Mouse (Mus musculus): ENCODE results near the gene Entpd1. TPM values are rescaled to one million over a fixed set of nuclear protein-coding genes. Genes with fewer than 3 reads are reported as not detected.
"Not testable (repeated sequence)": the region's sequence is repeated elsewhere in the genome, so short reads cannot be mapped to it uniquely, and the experiment has no call there.

Entpd1 gene
- polyA plus RNA-seq, 1 experiment from 2014 or later: 9.8 TPM

DNA sequence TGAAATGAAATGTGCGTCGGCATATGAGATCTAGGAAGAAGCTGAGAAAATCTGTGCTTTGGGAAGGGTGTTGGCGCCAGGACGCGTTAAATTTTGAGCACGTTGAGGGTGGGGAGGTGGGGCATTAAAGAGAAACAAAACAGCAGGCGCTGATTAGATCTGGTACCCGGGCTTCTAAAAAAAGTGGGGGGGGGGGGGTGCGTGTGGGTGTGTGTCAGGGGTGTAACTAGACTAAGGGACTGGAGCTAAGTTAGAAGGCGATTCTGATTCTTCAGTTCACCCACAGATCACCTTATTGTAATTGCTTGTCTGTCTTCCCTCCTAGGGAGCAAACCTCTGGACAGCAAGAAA, 22.7 kb upstream of the Entpd1 start:
- peak; percentile 3; the same call in 1 of the 2 replicates for ATAC-seq (ENCODE audit: low FRiP score, low read depth)
- H3K4me1 ChIP-seq: peaks cover 22% of the 10 kb centered on the region
- 0% methylated on average over 10 of the region's 10 CpGs for WGBS
- H3K27ac ChIP-seq (replicated peaks): peak overlapping the region; percentile 77
- H3K27me3 ChIP-seq: no peaks in the 10 kb centered on the region
- 0 out of 2 replicates have a peak overlapping the region, but pooled peaks have one; percentile 83 for H3K9ac ChIP-seq (replicated peaks)
- H3K4me3 ChIP-seq: peak overlapping the region; percentile 91
- peak overlapping the region; percentile 81 for H3K4me2 ChIP-seq (replicated peaks)
- H3K9me3 ChIP-seq: no peaks in the 10 kb centered on the region
- 0 out of 2 replicates have a peak, but pooled peaks cover 3% of the 10 kb centered on the region for H3K36me3 ChIP-seq

DNA sequence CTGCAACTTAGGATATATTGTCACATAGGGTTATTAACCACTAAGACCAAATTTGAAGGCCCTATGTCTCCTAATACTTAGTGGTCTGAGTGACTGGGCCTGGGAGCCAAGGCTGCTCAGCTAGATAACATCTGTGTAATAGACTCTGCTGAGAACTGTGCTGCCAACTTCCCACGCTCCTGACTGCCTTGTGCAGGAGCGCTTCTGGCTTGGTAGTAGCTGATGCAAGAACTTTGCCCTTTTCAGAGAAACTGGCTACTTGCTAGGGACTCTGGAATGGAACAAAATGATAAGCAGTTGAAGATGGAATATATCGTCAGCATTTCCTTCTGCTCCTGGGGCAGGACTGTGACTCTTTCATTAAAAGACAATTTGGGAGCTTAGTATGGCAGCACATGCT, 16.9 kb upstream of the Entpd1 start:
- no peak overlapping the region for H3K4me2 ChIP-seq (replicated peaks)
- peaks cover 13% of the 10 kb centered on the region; the same call in 1 of the 2 replicates for H3K36me3 ChIP-seq
- H3K9ac ChIP-seq (replicated peaks): no peak overlapping the region
- H3K27me3 ChIP-seq: no peaks in the 10 kb centered on the region
- 92% methylated on average over 3 of the region's 3 CpGs for WGBS
- no peaks in the 10 kb centered on the region for H3K4me1 ChIP-seq
- H3K27ac ChIP-seq (replicated peaks): no peak overlapping the region
- no peak for ATAC-seq (ENCODE audit: low FRiP score, low read depth)
- no peaks in the 10 kb centered on the region for H3K9me3 ChIP-seq
- H3K4me3 ChIP-seq: no peak overlapping the region

DNA sequence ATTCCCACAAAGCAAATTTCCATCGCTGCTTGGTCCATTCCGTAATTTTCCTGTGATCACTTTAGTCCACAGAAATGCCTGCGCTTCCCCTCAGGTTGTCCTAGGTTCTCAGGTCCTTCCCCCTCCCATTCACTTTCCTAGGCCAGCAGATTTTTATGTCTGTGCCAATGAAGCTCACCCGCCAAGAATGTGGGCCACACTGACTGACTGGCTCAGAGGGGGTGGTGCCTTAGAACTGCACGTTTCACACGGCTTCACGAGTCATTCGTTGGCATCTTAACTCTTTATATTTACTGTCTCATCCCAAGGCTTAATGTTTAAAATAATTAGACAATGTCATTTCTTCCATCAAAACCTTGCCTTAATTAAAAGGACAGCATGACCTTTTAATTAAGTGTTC, 16.3 kb upstream of the Entpd1 start:
- Histone ChIP-seq H3K9me3 (no peaks in the 10 kb centered on the region), H3K9ac (replicated peaks) (no peak overlapping the region), H3K4me2 (replicated peaks) (no peak overlapping the region), H3K27me3 (no peaks in the 10 kb centered on the region), H3K4me1 (no peaks in the 10 kb centered on the region), H3K27ac (replicated peaks) (no peak overlapping the region), H3K36me3 (peaks cover 13% of the 10 kb centered on the region; the same call in 1 of the 2 replicates), H3K4me3 (no peak overlapping the region)
- ATAC-seq (ENCODE audit: low FRiP score, low read depth): no peak
- WGBS: 89% methylated on average over 8 of the region's 8 CpGs

DNA sequence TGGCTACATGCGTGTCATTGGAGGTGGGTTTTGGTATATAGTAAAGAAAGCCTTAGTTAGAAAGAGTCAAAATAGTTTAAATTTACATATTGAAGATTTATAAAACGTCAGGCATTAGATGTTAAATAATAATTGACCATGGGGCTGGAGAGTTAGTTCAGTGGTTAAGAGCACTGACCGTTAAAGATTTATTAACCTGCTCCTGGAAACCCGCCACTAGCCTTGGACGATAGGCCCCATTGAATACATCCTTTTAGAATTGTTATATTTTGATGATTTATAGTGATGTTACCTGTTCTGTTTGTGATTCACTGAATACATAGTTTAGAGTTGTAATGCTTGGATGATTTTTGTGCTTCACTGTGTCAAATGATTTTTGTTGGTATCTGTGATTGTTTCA, 11.3 kb upstream of the Entpd1 start:
- 93% methylated on average over 5 of the region's 5 CpGs for WGBS
- H3K36me3 ChIP-seq: peaks cover 16% of the 10 kb centered on the region; the same call in 1 of the 2 replicates

DNA sequence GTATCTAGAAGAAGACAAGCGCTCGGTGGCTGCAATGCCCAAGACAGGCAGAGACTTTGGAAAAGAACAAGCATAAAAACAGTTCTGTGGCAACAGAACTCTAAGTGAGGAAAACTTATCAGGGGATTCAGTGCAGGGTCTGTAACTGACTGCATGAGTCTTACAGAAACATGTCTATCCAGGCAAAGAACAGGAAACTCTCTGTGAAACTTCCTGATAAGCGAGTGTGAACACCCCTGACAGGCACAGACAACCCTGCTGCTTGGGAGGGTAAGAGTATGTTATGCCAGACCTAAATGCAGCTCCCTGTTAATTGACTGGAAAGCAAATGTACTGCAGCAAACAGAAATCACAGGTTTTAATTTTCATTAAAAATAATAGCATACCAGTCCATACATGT, 10.3 kb upstream of the Entpd1 start:
- no peak overlapping the region for H3K9ac ChIP-seq (replicated peaks)
- no peaks in the 10 kb centered on the region for H3K9me3 ChIP-seq
- H3K27me3 ChIP-seq: no peaks in the 10 kb centered on the region
- WGBS: 96% methylated on average over 3 of the region's 3 CpGs
- no peak overlapping the region for H3K4me2 ChIP-seq (replicated peaks)
- no peaks in the 10 kb centered on the region for H3K4me1 ChIP-seq
- H3K4me3 ChIP-seq: no peak overlapping the region
- ATAC-seq (ENCODE audit: low FRiP score, low read depth): no peak
- peaks cover 27% of the 10 kb centered on the region for H3K36me3 ChIP-seq
- H3K27ac ChIP-seq (replicated peaks): no peak overlapping the region

More for the DNA sequence above, 11.3 kb upstream of the Entpd1 start:
- not testable (repeated sequence) for ATAC-seq (ENCODE audit: low FRiP score, low read depth); H3K27ac ChIP-seq (replicated peaks); H3K4me2 ChIP-seq (replicated peaks); H3K4me3 ChIP-seq; H3K9ac ChIP-seq (replicated peaks); H3K9me3 ChIP-seq; H3K27me3 ChIP-seq; H3K4me1 ChIP-seq

DNA sequence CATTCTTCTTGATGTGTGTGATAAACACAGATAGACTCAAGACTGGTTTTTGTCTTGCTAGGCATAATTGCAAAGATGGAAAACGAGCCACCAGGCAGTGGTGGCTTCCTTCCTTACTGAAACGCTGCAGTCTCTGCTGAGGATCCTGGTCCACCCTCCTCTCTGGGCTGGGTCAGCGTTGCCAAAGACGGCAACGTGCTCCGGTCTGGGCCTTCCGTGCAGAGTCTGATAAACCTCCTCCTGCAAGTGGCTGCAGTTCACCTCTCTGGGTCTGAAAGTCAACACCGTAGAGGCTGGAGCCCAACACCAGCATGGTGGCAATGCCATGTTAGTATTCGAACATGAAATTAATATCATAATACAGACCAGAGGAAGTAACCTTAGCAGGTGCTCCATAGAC, 7.0 kb upstream of the Entpd1 start:
- Histone ChIP-seq H3K9ac (replicated peaks) (no peak overlapping the region), H3K4me1 (no peaks in the 10 kb centered on the region), H3K9me3 (no peaks in the 10 kb centered on the region), H3K27ac (replicated peaks) (no peak overlapping the region), H3K36me3 (peaks cover 54% of the 10 kb centered on the region), H3K27me3 (no peaks in the 10 kb centered on the region), H3K4me2 (replicated peaks) (no peak overlapping the region), H3K4me3 (no peak overlapping the region)
- no peak for ATAC-seq (ENCODE audit: low FRiP score, low read depth)
- 91% methylated on average over 9 of the region's 9 CpGs for WGBS

DNA sequence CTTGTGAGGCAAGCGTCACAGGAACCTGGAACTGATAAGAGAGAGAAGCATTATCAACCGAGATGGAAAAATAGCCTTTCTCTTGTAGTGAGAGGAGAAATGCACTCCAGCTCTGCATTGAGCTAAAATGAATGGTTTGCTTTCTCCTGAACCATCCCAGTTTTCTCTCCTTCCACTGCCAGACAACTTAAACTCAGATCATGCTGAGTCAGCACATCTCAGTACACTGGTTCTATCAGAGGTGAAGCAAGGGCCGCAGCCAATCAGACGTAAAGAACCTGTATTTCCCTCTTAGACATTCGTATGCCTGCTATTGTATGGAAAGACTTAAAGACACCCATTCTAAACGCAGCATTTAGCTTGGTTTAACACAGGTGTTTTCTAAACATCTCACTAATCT, 4.5 kb upstream of the Entpd1 start:
- Histone ChIP-seq H3K4me2 (replicated peaks) (no peak overlapping the region), H3K4me1 (peaks cover 9% of the 10 kb centered on the region), H3K9ac (replicated peaks) (no peak overlapping the region), H3K4me3 (no peak overlapping the region), H3K9me3 (no peaks in the 10 kb centered on the region), H3K36me3 (peaks cover 51% of the 10 kb centered on the region), H3K27me3 (no peaks in the 10 kb centered on the region), H3K27ac (replicated peaks) (no peak overlapping the region)
- WGBS: 88% methylated on average over 6 of the region's 6 CpGs
- ATAC-seq (ENCODE audit: low FRiP score, low read depth): no peak

DNA sequence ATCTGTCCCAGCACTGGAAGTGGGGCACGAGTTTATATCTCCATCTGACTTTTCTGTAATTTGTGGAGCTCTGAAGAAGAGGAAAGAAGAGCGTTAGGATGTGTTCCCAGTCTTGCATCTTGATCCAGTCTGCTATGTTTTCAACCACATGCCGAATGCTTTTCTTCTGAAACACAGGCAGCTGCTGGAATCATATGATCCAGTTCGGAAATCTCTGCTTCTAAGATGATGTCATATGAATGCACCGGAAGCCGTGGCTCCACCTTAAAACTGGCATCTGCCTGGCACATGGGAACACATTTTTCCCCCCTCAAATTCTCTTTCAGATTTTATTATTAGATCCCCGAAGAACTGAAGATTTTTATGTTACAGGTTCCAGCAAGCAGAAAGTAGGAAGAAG, 2.6 kb downstream of the Entpd1 start:
- H3K27ac ChIP-seq (replicated peaks): no peak overlapping the region
- ATAC-seq (ENCODE audit: low FRiP score, low read depth): no peak
- H3K4me1 ChIP-seq: peaks cover 9% of the 10 kb centered on the region
- H3K27me3 ChIP-seq: no peaks in the 10 kb centered on the region
- 0 out of 2 replicates have a peak, but pooled peaks cover under 1% of the 10 kb centered on the region for H3K36me3 ChIP-seq
- H3K9ac ChIP-seq (replicated peaks): no peak overlapping the region
- 85% methylated on average over 7 of the region's 7 CpGs for WGBS
- H3K4me3 ChIP-seq: no peak overlapping the region
- H3K4me2 ChIP-seq (replicated peaks): no peak overlapping the region
- no peaks in the 10 kb centered on the region for H3K9me3 ChIP-seq

DNA sequence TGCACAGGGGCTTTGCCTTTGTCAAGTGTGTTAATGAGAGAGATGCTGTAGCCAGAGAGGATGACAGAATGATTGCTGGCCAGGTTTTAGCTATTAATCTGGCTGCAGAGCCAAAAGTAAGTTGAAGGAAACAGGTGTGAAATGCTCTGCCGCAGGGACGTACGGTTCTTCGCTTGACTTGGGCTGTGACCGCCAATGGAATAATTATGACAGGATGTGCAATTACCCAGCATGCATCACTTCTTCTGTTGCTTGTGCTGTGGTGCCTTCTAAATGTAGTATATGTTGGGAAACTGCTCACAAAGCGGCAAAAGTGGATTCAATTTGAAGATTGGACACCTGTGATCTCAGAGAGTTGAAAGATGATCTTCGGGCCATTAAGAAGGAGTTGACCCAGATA, 3.9 kb downstream of the Entpd1 start:
- ATAC-seq (ENCODE audit: low FRiP score, low read depth): no peak
- no peak overlapping the region for H3K9ac ChIP-seq (replicated peaks)
- H3K27me3 ChIP-seq: no peaks in the 10 kb centered on the region
- H3K36me3 ChIP-seq: no peaks in the 10 kb centered on the region
- no peaks in the 10 kb centered on the region for H3K9me3 ChIP-seq
- peaks cover 5% of the 10 kb centered on the region for H3K4me1 ChIP-seq
- H3K4me3 ChIP-seq: no peak overlapping the region
- WGBS: 93% methylated on average over 7 of the region's 7 CpGs
- no peak overlapping the region for H3K27ac ChIP-seq (replicated peaks)
- H3K4me2 ChIP-seq (replicated peaks): no peak overlapping the region

DNA sequence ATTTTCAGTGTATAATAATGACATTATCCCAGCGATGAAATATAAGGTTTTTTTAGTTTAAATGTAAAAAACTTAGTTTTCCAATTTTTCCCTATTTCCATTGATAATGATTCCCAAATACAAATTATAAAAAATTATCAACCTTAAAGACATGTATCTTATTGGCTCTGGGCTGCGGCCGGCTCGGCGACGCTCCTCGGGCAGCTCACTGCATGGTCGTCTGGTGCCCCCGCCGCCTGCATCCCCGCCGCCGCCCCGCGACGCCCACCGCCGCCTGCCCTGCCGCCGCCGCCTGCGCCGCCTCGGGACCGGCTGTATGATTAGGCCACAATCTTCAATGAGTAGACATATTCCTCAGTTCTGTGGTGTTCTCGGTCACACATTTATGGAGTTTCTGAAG, 9.4 kb downstream of the Entpd1 start:
- not testable (repeated sequence) for H3K9ac ChIP-seq (replicated peaks); H3K27ac ChIP-seq (replicated peaks); H3K4me3 ChIP-seq; H3K27me3 ChIP-seq; H3K36me3 ChIP-seq; H3K9me3 ChIP-seq; H3K4me1 ChIP-seq; H3K4me2 ChIP-seq (replicated peaks)
- peak; percentile 72; the same call in 1 of the 2 replicates for ATAC-seq (ENCODE audit: low FRiP score, low read depth)
- 56% methylated on average over 17 of the region's 26 CpGs for WGBS

DNA sequence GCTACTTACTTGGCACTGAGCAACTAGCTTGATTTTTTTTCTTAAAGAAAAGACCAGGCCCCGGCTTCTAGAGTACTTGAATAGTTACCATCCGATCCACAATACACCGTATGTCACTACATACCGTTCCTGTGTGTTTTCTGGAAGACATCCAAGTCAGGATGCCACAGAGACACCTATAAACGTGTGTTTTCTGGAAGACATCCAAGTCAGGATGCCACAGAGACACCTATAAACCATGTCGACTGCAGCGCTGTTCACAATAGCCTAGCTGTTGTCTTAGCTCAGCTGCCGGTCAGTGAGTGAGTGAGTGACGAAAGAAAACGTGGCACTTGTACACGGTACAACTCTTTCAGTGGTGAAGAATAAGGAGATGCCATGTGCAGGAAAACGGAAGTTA, 13.8 kb downstream of the Entpd1 start:
- no peaks in the 10 kb centered on the region for H3K27me3 ChIP-seq
- H3K4me1 ChIP-seq: no peaks in the 10 kb centered on the region
- no peak overlapping the region for H3K4me3 ChIP-seq
- no peak overlapping the region for H3K4me2 ChIP-seq (replicated peaks)
- no peaks in the 10 kb centered on the region for H3K9me3 ChIP-seq
- 80% methylated on average over 12 of the region's 12 CpGs for WGBS
- no peak for ATAC-seq (ENCODE audit: low FRiP score, low read depth)
- H3K9ac ChIP-seq (replicated peaks): no peak overlapping the region
- H3K36me3 ChIP-seq: no peaks in the 10 kb centered on the region
- no peak overlapping the region for H3K27ac ChIP-seq (replicated peaks)

DNA sequence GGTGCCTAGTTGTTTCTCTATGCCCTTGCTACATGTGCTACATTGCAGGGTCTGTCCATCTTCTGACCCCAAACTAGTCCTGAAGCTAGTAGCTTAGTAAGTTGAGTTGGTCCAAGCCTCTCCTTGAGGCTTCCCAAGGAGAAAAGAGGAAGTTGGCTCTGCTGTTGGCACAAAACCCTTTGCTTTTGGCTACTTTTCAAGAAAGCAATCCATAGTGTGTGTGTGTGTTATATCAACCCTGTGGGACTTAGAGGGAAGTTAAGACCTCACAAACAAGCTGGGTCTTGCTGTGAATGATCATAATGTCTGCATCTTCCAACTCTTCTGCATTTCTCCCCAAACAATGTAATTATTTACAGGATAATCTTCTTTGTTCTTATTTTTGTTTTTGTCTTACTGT, 16.8 kb downstream of the Entpd1 start:
- H3K27ac ChIP-seq (replicated peaks): no peak overlapping the region
- no peak for ATAC-seq (ENCODE audit: low FRiP score, low read depth)
- no peaks in the 10 kb centered on the region for H3K36me3 ChIP-seq
- H3K9ac ChIP-seq (replicated peaks): no peak overlapping the region
- no peaks in the 10 kb centered on the region for H3K27me3 ChIP-seq
- H3K4me3 ChIP-seq: no peak overlapping the region
- H3K4me2 ChIP-seq (replicated peaks): no peak overlapping the region
- H3K4me1 ChIP-seq: no peaks in the 10 kb centered on the region
- H3K9me3 ChIP-seq: no peaks in the 10 kb centered on the region

DNA sequence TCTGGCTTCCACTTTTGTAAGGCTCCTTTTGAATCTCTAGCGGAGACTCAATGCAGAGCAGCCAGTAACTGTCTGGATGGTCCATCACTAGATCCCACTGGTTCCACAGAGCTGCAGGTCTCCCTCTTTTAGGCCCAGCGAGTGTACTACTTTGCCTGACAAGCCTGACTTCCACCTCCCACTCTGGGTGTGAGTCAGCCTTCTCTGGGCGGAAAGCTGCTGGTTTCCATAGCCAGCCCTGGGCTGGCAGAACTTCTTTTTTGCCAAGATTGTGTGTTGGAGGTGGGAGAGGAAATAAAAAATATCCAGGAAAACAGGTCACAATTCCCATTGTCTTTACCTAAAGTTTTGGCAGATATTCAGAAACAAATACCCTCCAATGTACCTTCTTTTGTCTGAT, 17.9 kb downstream of the Entpd1 start:
- no peaks in the 10 kb centered on the region for H3K27me3 ChIP-seq
- no peak overlapping the region for H3K4me2 ChIP-seq (replicated peaks)
- ATAC-seq (ENCODE audit: low FRiP score, low read depth): no peak
- WGBS: 89% methylated on average over 3 of the region's 3 CpGs
- H3K4me3 ChIP-seq: no peak overlapping the region
- H3K9ac ChIP-seq (replicated peaks): no peak overlapping the region
- H3K9me3 ChIP-seq: no peaks in the 10 kb centered on the region
- H3K27ac ChIP-seq (replicated peaks): no peak overlapping the region
- H3K4me1 ChIP-seq: no peaks in the 10 kb centered on the region
- H3K36me3 ChIP-seq: no peaks in the 10 kb centered on the region
